ENCODE assay signal across 8 mouse cellular contexts in genomic region chr6:29388606-29389080, GRCm38 (mm10). TPM values are rescaled to one million over a fixed set of nuclear protein-coding genes. Genes with fewer than 3 reads are reported as not detected.
A peak's percentile ranks its signal among the peaks of the same experiment; 100 is the strongest.
DNase-seq lines count a peak whose midpoint lies in the region; ATAC-seq and TF ChIP-seq lines count a peak whose summit lies in the region.

No protein-coding gene starts in this region.

- TF ChIP-seq CTCF in ES-Bruce4 (IDR thresholded peaks at IDR 0.05; ENCODE audit: low read depth, low read length): no peak
- no peak for TF ChIP-seq CTCF in midbrain, postnatal 0 days (IDR thresholded peaks at IDR 0.05)

- 16% methylated on average over 11 of the region's 11 CpGs for WGBS in forebrain, embryonic 11.5 days
- 7% methylated on average over 11 of the region's 11 CpGs for WGBS in heart, embryonic 12.5 days
- 6% methylated on average over 11 of the region's 11 CpGs for WGBS in kidney, embryonic 14.5 days
- WGBS in limb, embryonic 14.5 days: 3% methylated on average over 11 of the region's 11 CpGs
- 13% methylated on average over 11 of the region's 11 CpGs for WGBS in midbrain, postnatal 0 days

- no peaks in the 10 kb centered on the region for H3K36me3 ChIP-seq in ES-Bruce4 (ENCODE audit: control insufficient read depth, insufficient read depth, low read length, poor library complexity, severe bottlenecking)
- no peaks in the 10 kb centered on the region for H3K36me3 ChIP-seq in forebrain, embryonic 11.5 days (ENCODE audit: control insufficient read depth, insufficient read depth, low read length)
- H3K36me3 ChIP-seq in heart, embryonic 12.5 days: no peaks in the 10 kb centered on the region
- H3K36me3 ChIP-seq in kidney, embryonic 14.5 days (ENCODE audit: control insufficient read depth, insufficient read depth, low read length): no peaks in the 10 kb centered on the region
- no peaks in the 10 kb centered on the region for H3K36me3 ChIP-seq in limb, embryonic 14.5 days (ENCODE audit: control insufficient read depth, insufficient read depth, low read length)
- no peaks in the 10 kb centered on the region for H3K36me3 ChIP-seq in midbrain, postnatal 0 days (ENCODE audit: insufficient read depth, low read length)

- H3K27me3 ChIP-seq in ES-Bruce4 (ENCODE audit: control insufficient read depth, insufficient read depth, low read length, poor library complexity, severe bottlenecking): no peaks in the 10 kb centered on the region
- H3K27me3 ChIP-seq in forebrain, embryonic 11.5 days (ENCODE audit: control insufficient read depth, insufficient read depth, low read length): no peaks in the 10 kb centered on the region; the same call in 1 of the 2 replicates
- peaks cover 5% of the 10 kb centered on the region for H3K27me3 ChIP-seq in heart, embryonic 12.5 days (replicated peaks)
- no peaks in the 10 kb centered on the region; the same call in 1 of the 2 replicates for H3K27me3 ChIP-seq in kidney, embryonic 14.5 days (ENCODE audit: control insufficient read depth, insufficient read depth, low read length)
- no peaks in the 10 kb centered on the region for H3K27me3 ChIP-seq in limb, embryonic 14.5 days (ENCODE audit: control insufficient read depth, insufficient read depth, low read length)
- no peaks in the 10 kb centered on the region; the same call in 1 of the 2 replicates for H3K27me3 ChIP-seq in midbrain, postnatal 0 days (ENCODE audit: insufficient read depth, low read length)

- ATAC-seq in forebrain, embryonic 11.5 days (replicated peaks; ENCODE audit: low FRiP score): no peak
- ATAC-seq in heart, embryonic 12.5 days (ENCODE audit: insufficient number of reproducible peaks, low FRiP score): peak; percentile 81
- ATAC-seq in kidney, embryonic 14.5 days (ENCODE audit: low FRiP score, low TSS enrichment): peak; percentile 92
- peak; percentile 91 for ATAC-seq in limb, embryonic 14.5 days (ENCODE audit: low FRiP score, low read depth)
- ATAC-seq in midbrain, postnatal 0 days (ENCODE audit: low FRiP score): peak; percentile 65; the same call in 1 of the 2 replicates

- peak; percentile 24 for DNase-seq in c-Kit-positive CD71-positive TER-119-negative erythroid progenitor cells, embryonic 14.5 days (ENCODE audit: low read depth)
- DNase-seq in forebrain, embryonic 11.5 days (ENCODE audit: low spot score): peak; percentile 61
- peak; percentile 97 for DNase-seq in limb, embryonic 14.5 days (ENCODE audit: low spot score)
- DNase-seq in midbrain, postnatal 0 days (ENCODE audit: low spot score): peak; percentile 85
- peak; percentile 70 for DNase-seq in urinary bladder, postnatal 10 days (ENCODE audit: low spot score)

- peak overlapping the region; percentile 28; the same call in 1 of the 2 replicates for H3K4me2 ChIP-seq in forebrain, embryonic 11.5 days (ENCODE audit: low read depth, low read length, severe bottlenecking)
- H3K4me2 ChIP-seq in heart, embryonic 12.5 days: peak overlapping the region; percentile 63
- H3K4me2 ChIP-seq in kidney, embryonic 14.5 days (replicated peaks; ENCODE audit: low read depth, low read length): peak overlapping the region; percentile 49
- H3K4me2 ChIP-seq in limb, embryonic 14.5 days (replicated peaks; ENCODE audit: low read depth, low read length, severe bottlenecking): peak overlapping the region; percentile 52
- H3K4me2 ChIP-seq in midbrain, postnatal 0 days (ENCODE audit: low read depth, low read length, poor library complexity, severe bottlenecking): no peak overlapping the region

- no peak overlapping the region for H3K9ac ChIP-seq in ES-Bruce4 (ENCODE audit: low read depth, poor library complexity, severe bottlenecking)
- no peak overlapping the region for H3K9ac ChIP-seq in forebrain, embryonic 11.5 days (ENCODE audit: low read length)
- H3K9ac ChIP-seq in heart, embryonic 12.5 days: no peak overlapping the region
- no peak overlapping the region for H3K9ac ChIP-seq in kidney, embryonic 14.5 days (ENCODE audit: low read depth, low read length)
- H3K9ac ChIP-seq in limb, embryonic 14.5 days (ENCODE audit: low read depth, low read length, severe bottlenecking): peak overlapping the region; percentile 52
- no peak overlapping the region for H3K9ac ChIP-seq in midbrain, postnatal 0 days (replicated peaks; ENCODE audit: low read length, poor library complexity, severe bottlenecking)

- no peaks in the 10 kb centered on the region for H3K9me3 ChIP-seq in ES-Bruce4 (replicated peaks; ENCODE audit: control insufficient read depth, insufficient read depth, low read length, poor library complexity, severe bottlenecking)
- H3K9me3 ChIP-seq in forebrain, embryonic 11.5 days (ENCODE audit: control insufficient read depth, low read length): no peaks in the 10 kb centered on the region
- H3K9me3 ChIP-seq in heart, embryonic 12.5 days (replicated peaks): no peaks in the 10 kb centered on the region
- H3K9me3 ChIP-seq in kidney, embryonic 14.5 days (ENCODE audit: control insufficient read depth, low read length): no peaks in the 10 kb centered on the region
- H3K9me3 ChIP-seq in limb, embryonic 14.5 days (ENCODE audit: control insufficient read depth, low read length): no peaks in the 10 kb centered on the region
- H3K9me3 ChIP-seq in midbrain, postnatal 0 days (ENCODE audit: low read length): no peaks in the 10 kb centered on the region

- TF ChIP-seq POLR2A in ES-Bruce4 (IDR thresholded peaks at IDR 0.05; ENCODE audit: insufficient read depth, low read length): no peak
- TF ChIP-seq POLR2A in limb, embryonic 14.5 days (IDR thresholded peaks at IDR 0.05; ENCODE audit: borderline replicate concordance, extremely low read depth, insufficient read depth, insufficient read length): no peak

- peak overlapping the region; percentile 59 for H3K4me3 ChIP-seq in ES-Bruce4 (ENCODE audit: low read depth, low read length)
- H3K4me3 ChIP-seq in forebrain, embryonic 11.5 days (ENCODE audit: low read depth, low read length): no peak overlapping the region
- peak overlapping the region; percentile 51 for H3K4me3 ChIP-seq in heart, embryonic 12.5 days
- peak overlapping the region; percentile 41 for H3K4me3 ChIP-seq in kidney, embryonic 14.5 days (ENCODE audit: low read length)
- H3K4me3 ChIP-seq in limb, embryonic 14.5 days (replicated peaks; ENCODE audit: low read length): peak overlapping the region; percentile 42
- no peak overlapping the region for H3K4me3 ChIP-seq in midbrain, postnatal 0 days (ENCODE audit: low read depth, low read length)

- H3K27ac ChIP-seq in ES-Bruce4 (ENCODE audit: insufficient read depth, low read length): no peak overlapping the region
- H3K27ac ChIP-seq in forebrain, embryonic 11.5 days (ENCODE audit: low read depth, low read length): no peak overlapping the region
- peak overlapping the region; percentile 30; the same call in 1 of the 2 replicates for H3K27ac ChIP-seq in heart, embryonic 12.5 days (ENCODE audit: poor library complexity, severe bottlenecking)
- no peak overlapping the region for H3K27ac ChIP-seq in kidney, embryonic 14.5 days (ENCODE audit: low read depth, low read length)
- peak overlapping the region; percentile 74 for H3K27ac ChIP-seq in limb, embryonic 14.5 days (replicated peaks; ENCODE audit: low read depth, low read length)
- H3K27ac ChIP-seq in midbrain, postnatal 0 days (ENCODE audit: low read depth, low read length): no peak overlapping the region

- no peaks in the 10 kb centered on the region for H3K4me1 ChIP-seq in ES-Bruce4 (ENCODE audit: control insufficient read depth, insufficient read depth, low read length)
- peaks cover 6% of the 10 kb centered on the region; the same call in 1 of the 2 replicates for H3K4me1 ChIP-seq in forebrain, embryonic 11.5 days (replicated peaks; ENCODE audit: control insufficient read depth, insufficient read depth, low read length)
- H3K4me1 ChIP-seq in heart, embryonic 12.5 days (replicated peaks): peaks cover 27% of the 10 kb centered on the region
- H3K4me1 ChIP-seq in kidney, embryonic 14.5 days (ENCODE audit: control insufficient read depth, insufficient read depth, low read length): peaks cover 5% of the 10 kb centered on the region
- peaks cover 12% of the 10 kb centered on the region; the same call in 1 of the 2 replicates for H3K4me1 ChIP-seq in limb, embryonic 14.5 days (ENCODE audit: control insufficient read depth, insufficient read depth, low read length)
- no peaks in the 10 kb centered on the region for H3K4me1 ChIP-seq in midbrain, postnatal 0 days (ENCODE audit: insufficient read depth, low read length)

- no peak for TF ChIP-seq EP300 in ES-Bruce4 (IDR thresholded peaks at IDR 0.05; ENCODE audit: insufficient read depth, low read depth, low read length)

RNA-seq across cellular contexts. Expression of gene Opn1sw, which starts 0.4 kb away (rescaled TPM):
- not detected in 2 replicates for polyA plus RNA-seq in ES-Bruce4 (2011; ENCODE audit: insufficient read depth, insufficient read length, low read depth, missing spikeins)
- polyA plus RNA-seq in forebrain, embryonic 11.5 days (2014; fragmentation: Nextera tagmentation; extraction: Ambion mirVana): 0.31 and 0.43 TPM in 2 replicates
- polyA plus RNA-seq in heart, embryonic 12.5 days (2016; fragmentation: Nextera tagmentation; extraction: Ambion mirVana): 0.65 and 0.69 TPM in 2 replicates
- 0.87 and 0.90 TPM in 2 replicates for polyA plus RNA-seq in kidney, embryonic 14.5 days (2014; fragmentation: Nextera tagmentation; extraction: Ambion mirVana)
- 1.3 and 2.1 TPM in 2 replicates for polyA plus RNA-seq in limb, embryonic 14.5 days (2012; rRNA removed)
- polyA plus RNA-seq in limb, embryonic 14.5 days (2014; fragmentation: Nextera tagmentation; extraction: Ambion mirVana): 2.0 and 2.3 TPM in 2 replicates
- 0.11 and 0.14 TPM in 2 replicates for total RNA-seq in midbrain, postnatal 0 days (2014; rRNA removed)
- 0.15 and 0.56 TPM in 2 replicates for polyA plus RNA-seq in midbrain, postnatal 0 days (2015; fragmentation: Nextera tagmentation; extraction: Ambion mirVana)

RNA-seq across cellular contexts. Expression of gene Ccdc136, which starts 7.5 kb away (rescaled TPM):
- polyA plus RNA-seq in ES-Bruce4 (2011; ENCODE audit: insufficient read depth, insufficient read length, low read depth, missing spikeins): 22.7 and 28.4 TPM in 2 replicates
- polyA plus RNA-seq in forebrain, embryonic 11.5 days (2014; fragmentation: Nextera tagmentation; extraction: Ambion mirVana): 25.7 and 26.7 TPM in 2 replicates
- polyA plus RNA-seq in heart, embryonic 12.5 days (2016; fragmentation: Nextera tagmentation; extraction: Ambion mirVana): 25.1 and 27.0 TPM in 2 replicates
- polyA plus RNA-seq in kidney, embryonic 14.5 days (2014; fragmentation: Nextera tagmentation; extraction: Ambion mirVana): 22.8 and 30.3 TPM in 2 replicates
- polyA plus RNA-seq in limb, embryonic 14.5 days (2012; rRNA removed): 25.3 and 26.0 TPM in 2 replicates
- polyA plus RNA-seq in limb, embryonic 14.5 days (2014; fragmentation: Nextera tagmentation; extraction: Ambion mirVana): 26.2 and 26.8 TPM in 2 replicates
- 54.4 and 77.6 TPM in 2 replicates for total RNA-seq in midbrain, postnatal 0 days (2014; rRNA removed)
- polyA plus RNA-seq in midbrain, postnatal 0 days (2015; fragmentation: Nextera tagmentation; extraction: Ambion mirVana): 50.8 and 51.9 TPM in 2 replicates

RNA-seq across cellular contexts. Expression of gene Calu, which starts 40.8 kb away (rescaled TPM):
- 269 and 284 TPM in 2 replicates for polyA plus RNA-seq in ES-Bruce4 (2011; ENCODE audit: insufficient read depth, insufficient read length, low read depth, missing spikeins)
- 240 and 242 TPM in 2 replicates for polyA plus RNA-seq in forebrain, embryonic 11.5 days (2014; fragmentation: Nextera tagmentation; extraction: Ambion mirVana)
- 476 and 483 TPM in 2 replicates for polyA plus RNA-seq in heart, embryonic 12.5 days (2016; fragmentation: Nextera tagmentation; extraction: Ambion mirVana)
- 195 and 382 TPM in 2 replicates for polyA plus RNA-seq in kidney, embryonic 14.5 days (2014; fragmentation: Nextera tagmentation; extraction: Ambion mirVana)
- 354 and 382 TPM in 2 replicates for polyA plus RNA-seq in limb, embryonic 14.5 days (2012; rRNA removed)
- 536 and 540 TPM in 2 replicates for polyA plus RNA-seq in limb, embryonic 14.5 days (2014; fragmentation: Nextera tagmentation; extraction: Ambion mirVana)
- total RNA-seq in midbrain, postnatal 0 days (2014; rRNA removed): 124 and 142 TPM in 2 replicates
- polyA plus RNA-seq in midbrain, postnatal 0 days (2015; fragmentation: Nextera tagmentation; extraction: Ambion mirVana): 124 and 131 TPM in 2 replicates

RNA-seq across cellular contexts. Expression of gene Flnc, which starts 44.4 kb away (rescaled TPM):
- 37.2 and 39.8 TPM in 2 replicates for polyA plus RNA-seq in ES-Bruce4 (2011; ENCODE audit: insufficient read depth, insufficient read length, low read depth, missing spikeins)
- 2.4 and 2.6 TPM in 2 replicates for polyA plus RNA-seq in forebrain, embryonic 11.5 days (2014; fragmentation: Nextera tagmentation; extraction: Ambion mirVana)
- polyA plus RNA-seq in heart, embryonic 12.5 days (2016; fragmentation: Nextera tagmentation; extraction: Ambion mirVana): 90.7 and 98.1 TPM in 2 replicates
- polyA plus RNA-seq in kidney, embryonic 14.5 days (2014; fragmentation: Nextera tagmentation; extraction: Ambion mirVana): 5.5 and 8.3 TPM in 2 replicates
- 38.1 and 43.9 TPM in 2 replicates for polyA plus RNA-seq in limb, embryonic 14.5 days (2012; rRNA removed)
- polyA plus RNA-seq in limb, embryonic 14.5 days (2014; fragmentation: Nextera tagmentation; extraction: Ambion mirVana): 25.1 and 27.0 TPM in 2 replicates
- total RNA-seq in midbrain, postnatal 0 days (2014; rRNA removed): 11.1 and 12.0 TPM in 2 replicates
- polyA plus RNA-seq in midbrain, postnatal 0 days (2015; fragmentation: Nextera tagmentation; extraction: Ambion mirVana): 1.2 and 1.4 TPM in 2 replicates

Comparison
In these comparisons a context has a peak if more than half of its experiments do, and no peak if none do; other contexts are left out.
1. H3K27ac ChIP-seq: peak in heart, embryonic 12.5 days (single experiment) and limb, embryonic 14.5 days (single experiment); none in ES-Bruce4 (single experiment), forebrain, embryonic 11.5 days (single experiment), kidney, embryonic 14.5 days (single experiment) and midbrain, postnatal 0 days (single experiment).
2. H3K4me3 ChIP-seq: peak in ES-Bruce4 (single experiment), heart, embryonic 12.5 days (single experiment), kidney, embryonic 14.5 days (single experiment) and limb, embryonic 14.5 days (single experiment); none in forebrain, embryonic 11.5 days (single experiment) and midbrain, postnatal 0 days (single experiment).
3. DNase-seq: peak in every context shown above with its lines; median percentile 97 in limb, embryonic 14.5 days; 85 in midbrain, postnatal 0 days; 70 in urinary bladder, postnatal 10 days; 61 in forebrain, embryonic 11.5 days; 24 in c-Kit-positive CD71-positive TER-119-negative erythroid progenitor cells, embryonic 14.5 days.